Mouse (Mus musculus) erythroblast, embryonic 14.5 days (primary cell): Measurements from ENCODE around the gene Sox6. TPM values are rescaled to one million over a fixed set of nuclear protein-coding genes. Genes with fewer than 3 reads are reported as not detected.
"Not testable (repeated sequence)": the region's sequence is repeated elsewhere in the genome, so short reads cannot be mapped to it uniquely, and the experiment has no call there.

ENCODE experiments used
- H3K27me3 ChIP-seq: 2 replicates; pipeline ENCODE4 v1.6.1; 2012; ENCODE audit warnings: inconsistent platforms; ENCODE audit not compliant: control insufficient read depth
- H3K36me3 ChIP-seq: 2 replicates; pipeline ENCODE4 v1.6.1; 2012; ENCODE audit warnings: mild to moderate bottlenecking, inconsistent platforms; ENCODE audit not compliant: control insufficient read depth
- H3K4me1 ChIP-seq: 2 replicates; pipeline ENCODE4 v1.6.1; 2012; ENCODE audit warnings: inconsistent platforms; ENCODE audit not compliant: control insufficient read depth
- H3K4me3 ChIP-seq: replicated peaks from 2 replicates; pipeline ENCODE3; 2012; ENCODE audit warnings: moderate library complexity, mild to moderate bottlenecking, inconsistent platforms
- H3K9me3 ChIP-seq: 2 replicates; pipeline ENCODE4 v1.6.1; 2012; ENCODE audit warnings: low read length, inconsistent platforms, mixed read lengths; ENCODE audit not compliant: control insufficient read depth
- GATA1 ChIP-seq: IDR thresholded peaks from 2 replicates; pipeline ENCODE4 v1.6.1; 2012; ENCODE audit warnings: low read length, inconsistent platforms, mixed read lengths
- TAL1 ChIP-seq: IDR thresholded peaks from 3 replicates; pipeline ENCODE4 v1.6.1; 2012; ENCODE audit warnings: low read length, inconsistent platforms, mixed read lengths
- polyA plus RNA-seq: library from polyadenylated mRNA; stranded (reverse); fragments of >175 nt; gene quantifications from 2 replicates; pipeline ENCODE4 v1.2.3, GENCODE M21; 2012

Sox6 gene
- polyA plus RNA-seq, 1 experiment = 3.7 TPM

DNA sequence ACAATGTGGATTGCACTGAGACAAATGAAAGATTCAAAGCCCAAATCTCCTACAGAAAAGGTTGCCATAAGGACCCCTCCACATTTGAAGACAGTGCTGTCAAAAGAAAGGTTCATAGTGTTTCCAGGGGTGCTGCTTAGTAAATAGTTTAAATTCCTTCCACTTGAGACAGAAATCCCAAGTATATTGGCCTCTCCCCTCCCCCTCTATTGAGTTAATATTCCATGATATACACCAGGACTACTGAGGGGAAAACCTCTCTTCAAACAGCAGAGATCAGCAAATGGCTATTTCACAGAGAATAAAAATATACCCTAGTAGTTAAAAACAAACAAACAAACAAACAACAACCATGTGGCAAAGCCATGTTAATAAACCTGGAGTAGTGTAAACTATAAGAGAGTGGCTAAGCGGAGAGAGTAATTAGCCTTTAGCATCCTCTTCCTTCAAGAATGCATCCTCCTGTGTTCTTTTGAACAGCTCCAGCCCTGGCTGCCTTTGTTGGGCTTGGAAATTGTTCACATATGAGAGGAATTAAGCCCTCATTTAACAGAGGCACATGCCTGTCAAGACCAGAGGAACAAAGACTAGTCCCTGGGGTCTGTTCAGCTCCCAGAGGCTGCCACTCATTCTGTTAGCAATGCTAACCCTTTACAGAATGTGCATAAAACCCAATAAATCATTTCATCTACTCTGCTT lies 393.2 kb downstream of the Sox6 start:
- TF ChIP-seq GATA1 = no peak
- no peak for TF ChIP-seq TAL1
- no peaks in the 10 kb centered on the region for H3K27me3 ChIP-seq
- H3K9me3 ChIP-seq = no peaks in the 10 kb centered on the region
- no peak overlapping the region for H3K4me3 ChIP-seq
- no peaks in the 10 kb centered on the region for H3K4me1 ChIP-seq
- H3K36me3 ChIP-seq = peaks cover 64% of the 10 kb centered on the region

DNA sequence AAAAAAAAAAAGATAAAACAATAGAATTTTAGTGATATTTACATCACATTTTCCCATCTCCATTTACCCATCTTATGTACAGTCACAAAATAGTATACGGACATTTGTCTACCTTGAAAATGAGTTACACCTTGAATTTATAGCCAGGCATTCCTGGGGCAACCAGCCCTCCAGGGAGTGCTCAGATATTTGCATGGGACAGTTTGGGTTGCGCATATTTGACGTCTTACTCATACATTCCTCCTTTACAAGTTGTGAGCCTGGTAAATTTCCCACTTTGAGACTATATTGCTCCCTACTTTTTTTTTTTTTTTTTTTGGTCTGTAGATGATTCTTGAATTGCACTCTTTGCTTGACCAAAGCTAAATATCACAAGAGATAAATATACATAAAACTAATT lies 407.9 kb downstream of the Sox6 start:
- H3K27me3 ChIP-seq = no peaks in the 10 kb centered on the region
- no peaks in the 10 kb centered on the region for H3K4me1 ChIP-seq
- no peak overlapping the region for H3K4me3 ChIP-seq
- H3K9me3 ChIP-seq = no peaks in the 10 kb centered on the region
- TF ChIP-seq TAL1 (no peak), GATA1 (no peak)
- H3K36me3 ChIP-seq = peaks cover 5% of the 10 kb centered on the region

DNA sequence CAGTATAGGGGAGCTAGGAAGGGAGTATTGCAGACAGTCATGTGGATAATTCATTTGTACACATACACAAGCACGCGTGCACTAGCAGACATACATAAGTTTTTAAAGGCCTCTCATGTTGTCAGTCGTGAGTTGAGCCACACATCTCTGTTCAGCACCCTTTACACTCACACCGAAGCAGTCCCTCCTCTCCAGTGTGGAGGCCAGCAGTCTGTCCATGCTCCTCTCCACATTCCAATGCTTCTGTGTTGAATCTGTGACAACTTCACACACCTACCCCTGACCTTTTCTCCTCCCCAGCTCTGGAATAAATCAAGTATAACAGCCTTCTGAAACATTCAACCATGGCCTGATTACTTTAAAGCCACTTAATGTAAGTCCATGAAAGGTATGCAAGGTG lies 408.3 kb downstream of the Sox6 start:
- H3K36me3 ChIP-seq = peaks cover 5% of the 10 kb centered on the region
- no peaks in the 10 kb centered on the region for H3K4me1 ChIP-seq
- H3K27me3 ChIP-seq = no peaks in the 10 kb centered on the region
- no peaks in the 10 kb centered on the region for H3K9me3 ChIP-seq
- no peak overlapping the region for H3K4me3 ChIP-seq
- TF ChIP-seq TAL1 (no peak), GATA1 (no peak)

DNA sequence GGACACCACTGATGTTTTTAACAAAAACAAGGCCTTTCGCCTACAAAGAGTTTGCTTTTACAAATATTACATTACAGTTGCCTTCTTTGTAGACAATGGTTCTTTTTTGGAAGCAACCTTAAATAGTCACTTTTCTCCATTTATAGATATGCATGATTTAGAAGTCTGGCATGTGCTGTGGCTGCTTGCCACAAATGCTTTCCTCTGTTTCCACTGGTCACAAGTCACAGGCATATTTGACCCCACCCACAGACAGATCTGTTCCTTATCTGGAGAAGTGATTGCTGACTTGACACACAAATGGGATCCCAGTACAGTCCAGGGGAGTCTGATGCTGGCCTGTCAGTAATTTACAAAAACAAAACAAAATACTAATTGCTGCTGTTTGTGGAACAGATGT lies 409.8 kb downstream of the Sox6 start:
- no peak for TF ChIP-seq TAL1
- no peak for TF ChIP-seq GATA1

DNA sequence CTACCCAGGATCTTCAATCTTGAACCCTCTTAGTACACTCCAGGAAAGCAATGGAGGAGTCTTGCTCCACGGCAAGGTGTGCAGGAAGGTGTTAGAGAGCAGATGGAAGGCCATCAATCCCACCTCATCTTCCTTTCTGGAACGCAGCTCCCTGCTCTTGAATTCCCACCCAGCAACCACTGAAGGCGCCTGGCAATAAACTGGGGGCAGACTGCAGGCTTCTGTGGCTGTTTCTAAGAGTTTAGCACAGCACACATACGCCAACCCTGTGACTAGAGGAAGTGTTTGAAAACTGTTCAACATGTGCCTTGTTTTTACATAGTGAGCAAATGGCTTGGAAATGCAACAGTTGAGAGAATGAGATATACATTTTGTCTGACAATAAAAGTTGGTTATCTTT lies 412.6 kb downstream of the Sox6 start:
- no peak overlapping the region for H3K4me3 ChIP-seq
- no peaks in the 10 kb centered on the region for H3K9me3 ChIP-seq
- H3K27me3 ChIP-seq = no peaks in the 10 kb centered on the region
- no peaks in the 10 kb centered on the region for H3K4me1 ChIP-seq
- TF ChIP-seq TAL1 (no peak), GATA1 (no peak)
- peaks cover 5% of the 10 kb centered on the region for H3K36me3 ChIP-seq

More for the DNA sequence above, 409.8 kb downstream of the Sox6 start:
- Histone ChIP-seq H3K9me3 (no peaks in the 10 kb centered on the region), H3K4me1 (no peaks in the 10 kb centered on the region), H3K36me3 (peaks cover 2% of the 10 kb centered on the region), H3K4me3 (no peak overlapping the region), H3K27me3 (no peaks in the 10 kb centered on the region)

DNA sequence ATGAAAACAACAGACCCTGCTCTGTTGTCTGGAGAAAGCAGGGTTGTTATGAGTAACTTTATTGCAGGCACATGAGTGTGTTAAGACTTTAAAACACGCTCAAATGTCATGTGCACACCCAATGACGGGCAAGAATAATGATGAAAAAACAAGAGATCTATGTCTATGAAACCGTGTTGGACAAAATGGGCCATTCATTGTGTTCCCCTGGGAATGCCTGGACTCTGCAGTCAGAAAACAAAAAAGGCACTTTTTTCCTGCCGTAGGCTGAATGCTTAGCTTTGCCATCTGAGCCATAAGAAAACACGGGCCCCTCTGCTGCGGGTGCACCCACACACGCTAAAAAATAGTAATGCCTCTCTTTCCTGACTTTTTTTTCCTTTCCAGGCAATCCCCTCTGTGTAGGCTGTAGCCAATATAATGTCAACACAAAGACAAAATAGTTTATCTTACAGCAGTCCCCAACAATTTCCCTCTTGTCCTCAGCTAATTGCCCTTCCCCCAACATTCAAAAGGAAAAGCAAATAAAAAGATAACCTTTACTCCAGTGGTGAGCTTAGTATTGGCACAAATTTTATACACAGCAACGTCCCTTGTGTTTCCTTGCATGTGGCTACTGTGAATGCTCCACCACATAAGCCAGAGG lies 413.6 kb downstream of the Sox6 start:
- no peak for TF ChIP-seq TAL1
- TF ChIP-seq GATA1 = no peak

DNA sequence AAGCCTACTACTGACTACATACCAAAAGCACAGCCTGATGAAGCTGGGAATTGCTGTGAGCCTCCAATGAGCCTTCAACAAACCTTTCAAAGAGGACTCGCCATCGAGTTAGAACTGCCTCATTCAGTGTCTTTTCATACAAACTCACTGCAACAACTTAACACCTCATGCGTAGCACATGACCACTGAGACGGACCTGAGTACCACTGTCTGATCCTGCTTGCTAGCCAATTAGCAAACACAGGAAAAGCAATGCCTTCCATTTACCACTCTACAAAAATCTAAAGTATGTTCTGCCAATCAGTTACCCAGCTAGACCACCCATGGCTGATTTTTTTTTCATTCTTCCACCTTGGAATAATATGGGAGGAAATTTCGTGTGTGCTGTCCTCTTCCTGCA lies 414.1 kb downstream of the Sox6 start:
- Histone ChIP-seq H3K27me3 (no peaks in the 10 kb centered on the region), H3K4me1 (no peaks in the 10 kb centered on the region), H3K4me3 (no peak overlapping the region), H3K9me3 (no peaks in the 10 kb centered on the region), H3K36me3 (peaks cover 3% of the 10 kb centered on the region; the same call in 1 of the 2 replicates)
- TF ChIP-seq GATA1 = no peak
- TF ChIP-seq TAL1 = no peak

More for the DNA sequence above, 413.6 kb downstream of the Sox6 start:
- no peaks in the 10 kb centered on the region for H3K27me3 ChIP-seq
- H3K4me1 ChIP-seq = no peaks in the 10 kb centered on the region
- H3K4me3 ChIP-seq = no peak overlapping the region
- no peaks in the 10 kb centered on the region for H3K9me3 ChIP-seq
- H3K36me3 ChIP-seq = peaks cover 3% of the 10 kb centered on the region

DNA sequence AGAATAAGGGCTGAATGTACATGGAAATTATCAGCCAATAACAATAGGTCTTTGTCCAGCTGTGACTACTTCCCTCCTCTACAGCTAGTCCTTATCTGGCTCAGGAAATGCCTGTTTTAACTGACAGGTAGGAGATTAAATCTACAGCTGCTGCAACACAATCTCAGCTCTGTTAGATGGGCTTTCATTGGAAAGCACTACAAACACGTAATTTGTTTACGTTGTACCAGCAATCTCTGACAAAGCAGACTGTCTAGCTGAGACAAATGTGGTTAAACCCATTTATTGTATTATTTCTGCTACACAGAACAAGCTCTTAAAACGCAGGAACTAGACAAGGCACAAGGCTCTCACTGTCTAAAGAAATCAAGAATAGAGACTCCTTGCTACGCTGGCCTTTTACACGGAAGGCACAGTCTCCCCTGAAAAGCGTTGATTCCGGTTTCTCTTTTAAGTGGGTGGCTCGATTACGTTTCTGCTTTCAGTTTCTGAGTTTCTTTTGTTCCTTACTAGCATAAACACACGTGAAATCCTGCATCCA lies 422.8 kb downstream of the Sox6 start:
- H3K4me3 ChIP-seq = no peak overlapping the region

DNA sequence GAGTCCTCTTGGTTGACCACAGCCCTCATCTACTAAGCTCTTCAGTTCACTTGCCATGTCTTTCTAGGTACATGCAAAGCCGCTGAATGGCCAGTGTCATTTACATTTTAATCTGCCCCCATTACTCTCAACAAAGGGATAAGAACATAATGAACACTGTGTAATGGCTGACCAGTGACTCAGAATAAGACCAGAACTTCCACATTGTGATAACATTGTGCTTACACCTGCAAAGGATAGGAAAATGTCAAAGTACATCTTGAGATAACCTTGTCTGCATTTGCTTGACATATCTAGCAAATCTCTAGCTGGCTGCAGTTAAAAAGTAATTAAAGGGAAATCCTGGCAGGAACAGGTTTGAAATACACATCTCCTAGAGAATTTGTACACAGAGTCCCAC lies 431.1 kb downstream of the Sox6 start:
- Histone ChIP-seq H3K9me3 (no peaks in the 10 kb centered on the region), H3K4me3 (no peak overlapping the region), H3K27me3 (no peaks in the 10 kb centered on the region), H3K36me3 (peaks cover 11% of the 10 kb centered on the region), H3K4me1 (no peaks in the 10 kb centered on the region)
- TF ChIP-seq TAL1 (no peak), GATA1 (no peak)

More for the DNA sequence above, 422.8 kb downstream of the Sox6 start:
- Histone ChIP-seq H3K36me3 (peaks cover 18% of the 10 kb centered on the region), H3K4me1 (no peaks in the 10 kb centered on the region), H3K9me3 (no peaks in the 10 kb centered on the region), H3K27me3 (no peaks in the 10 kb centered on the region)
- no peak for TF ChIP-seq GATA1
- no peak for TF ChIP-seq TAL1

DNA sequence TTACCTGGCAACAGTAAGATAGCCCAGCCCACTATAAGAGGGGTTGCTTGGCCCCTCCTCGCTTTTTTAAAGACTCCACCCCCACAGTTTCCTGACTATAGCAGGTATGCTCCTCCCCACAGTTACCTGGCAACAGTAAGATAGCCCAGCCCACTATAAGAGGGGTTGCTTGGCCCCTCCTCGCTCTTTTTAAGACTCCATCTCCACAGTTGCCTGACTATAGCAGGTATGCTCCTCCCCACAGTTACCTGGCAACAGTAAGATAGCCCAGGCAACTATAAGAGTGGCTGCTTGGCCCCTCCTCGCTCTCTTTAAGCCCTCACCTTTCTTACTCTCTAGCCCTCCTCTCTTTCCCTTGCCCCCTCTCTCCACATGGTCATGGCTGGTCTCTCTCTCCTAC lies 432.5 kb downstream of the Sox6 start:
- H3K36me3 ChIP-seq, H3K4me3 ChIP-seq, H3K9me3 ChIP-seq, H3K4me1 ChIP-seq, H3K27me3 ChIP-seq: not testable (repeated sequence)
